Mouse (Mus musculus) hindbrain, embryonic 16.5 days (tissue): Measurements from ENCODE around the gene Ddit4l. TPM values are rescaled to one million over a fixed set of nuclear protein-coding genes. Genes with fewer than 3 reads are reported as not detected.
"Not testable (repeated sequence)": the region's sequence is repeated elsewhere in the genome, so short reads cannot be mapped to it uniquely, and the experiment has no call there.

Source experiments
- ATAC-seq: fragments of 200-750 bp; cut with Nextera tagmentation; 2 replicates; pipeline ENCODE4 v1.8.0; 2017; ENCODE audit warnings: moderate TSS enrichment, moderate library complexity
- H3K27ac ChIP-seq: fragments of 300-500 bp; sonication (generic); 2 replicates; pipeline ENCODE4 v1.5.1; 2014; ENCODE audit warnings: low read depth, mild to moderate bottlenecking, control low read depth, low read length, moderate library complexity
- H3K27me3 ChIP-seq: fragments of 300-500 bp; sonication (generic); replicated peaks from 2 replicates; pipeline ENCODE4 v1.6.1; 2014; ENCODE audit warnings: low read length; ENCODE audit not compliant: control insufficient read depth, insufficient read depth
- H3K36me3 ChIP-seq: fragments of 300-500 bp; sonication (generic); 2 replicates; pipeline ENCODE4 v1.6.1; 2014; ENCODE audit warnings: mild to moderate bottlenecking, low read length, moderate library complexity, mixed read lengths; ENCODE audit not compliant: control insufficient read depth, insufficient read depth
- H3K4me1 ChIP-seq: fragments of 300-500 bp; sonication (generic); 2 replicates; pipeline ENCODE4 v1.6.1; 2014; ENCODE audit warnings: low read depth, low read length; ENCODE audit not compliant: control insufficient read depth, insufficient read depth
- H3K4me2 ChIP-seq: fragments of 300-500 bp; sonication (generic); 2 replicates; pipeline ENCODE4 v1.6.1; 2014; ENCODE audit warnings: mild to moderate bottlenecking, low read length, control low read depth, moderate library complexity
- H3K4me3 ChIP-seq: fragments of 300-500 bp; sonication (generic); 2 replicates; pipeline ENCODE4 v1.5.1; 2014; ENCODE audit warnings: mild to moderate bottlenecking, low read length, control low read depth, moderate library complexity
- H3K9ac ChIP-seq: fragments of 300-500 bp; sonication (generic); 2 replicates; pipeline ENCODE4 v1.6.1; 2014; ENCODE audit warnings: low read depth, mild to moderate bottlenecking, control low read depth, low read length, moderate library complexity
- H3K9me3 ChIP-seq: fragments of 300-500 bp; sonication (generic); 2 replicates; pipeline ENCODE4 v1.6.1; 2014; ENCODE audit warnings: mild to moderate bottlenecking, low read length, moderate library complexity; ENCODE audit not compliant: control insufficient read depth
- WGBS: fragments of 180-500 bp; shearing (Covaris S2); extraction: QIAGEN DNeasy Blood & Tissue Kit; methylation state at CpG from one replicate; pipeline ENCODE4 v1.1.7; 2014; 5-methylcytosine and 5-hydroxymethylcytosine counted together
- polyA plus RNA-seq: library from polyadenylated mRNA; unstranded; fragments of >200 nt; fragmentation: Nextera tagmentation; extraction: Ambion mirVana; gene quantifications from 2 replicates; pipeline ENCODE4 v1.2.1, GENCODE M21; 2015

Ddit4l gene
- polyA plus RNA-seq: 11.2 and 11.4 TPM in 2 replicates

DNA sequence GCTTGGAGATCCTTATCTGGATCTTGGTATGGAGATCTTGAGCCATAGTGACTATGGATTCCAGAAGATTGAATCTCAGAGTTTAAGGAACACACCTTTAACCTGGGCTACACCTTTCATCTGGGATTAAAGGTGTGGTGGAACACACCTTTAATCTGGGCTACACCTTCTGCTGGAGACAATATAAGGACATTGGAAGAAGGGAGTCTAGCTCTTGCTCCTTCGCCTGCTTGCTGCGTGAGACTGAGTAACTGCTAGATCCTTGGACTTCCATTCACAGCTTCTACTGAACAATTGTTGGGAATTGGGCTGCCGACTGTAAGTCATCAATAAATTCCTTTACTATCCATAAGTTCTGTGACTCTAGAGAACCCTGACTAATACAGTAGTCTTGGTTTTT is at the start of gene Ddit4l:
Ddit4l (plus strand) TSS at position 301 of the 400 bp plus-strand sequence.
- H3K4me2 ChIP-seq, H3K4me3 ChIP-seq, H3K27me3 ChIP-seq, ATAC-seq, H3K4me1 ChIP-seq, H3K27ac ChIP-seq, H3K9ac ChIP-seq, H3K9me3 ChIP-seq, H3K36me3 ChIP-seq: not testable (repeated sequence)
- 89% methylated on average over 3 of the region's 3 CpGs for WGBS

DNA sequence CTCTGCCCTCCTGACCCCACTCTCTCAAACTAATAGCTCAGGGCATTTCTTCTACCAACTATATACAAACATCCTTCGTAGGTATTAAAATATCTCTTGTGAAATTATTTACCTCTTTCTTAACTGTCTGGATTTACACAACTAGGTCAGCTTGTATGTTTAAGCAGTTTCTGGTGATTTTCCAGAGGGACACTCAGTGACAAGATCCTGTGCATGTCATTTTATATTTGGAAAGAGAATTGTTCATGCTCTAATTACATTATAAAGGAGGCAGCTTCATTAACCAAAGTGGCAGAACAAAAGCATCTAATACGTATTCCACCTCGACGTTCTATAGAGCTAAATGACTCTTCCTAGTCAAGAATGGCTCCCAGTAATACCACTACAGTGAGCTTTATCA is 45.3 kb upstream of the Ddit4l start:
- Histone ChIP-seq H3K9me3 (no peaks in the 10 kb centered on the region), H3K27ac (no peak overlapping the region), H3K4me3 (no peak overlapping the region), H3K27me3 (no peaks in the 10 kb centered on the region), H3K9ac (no peak overlapping the region), H3K4me2 (no peak overlapping the region), H3K36me3 (no peaks in the 10 kb centered on the region), H3K4me1 (no peaks in the 10 kb centered on the region)
- WGBS: 65% methylated on average over 4 of the region's 4 CpGs
- no peak for ATAC-seq

DNA sequence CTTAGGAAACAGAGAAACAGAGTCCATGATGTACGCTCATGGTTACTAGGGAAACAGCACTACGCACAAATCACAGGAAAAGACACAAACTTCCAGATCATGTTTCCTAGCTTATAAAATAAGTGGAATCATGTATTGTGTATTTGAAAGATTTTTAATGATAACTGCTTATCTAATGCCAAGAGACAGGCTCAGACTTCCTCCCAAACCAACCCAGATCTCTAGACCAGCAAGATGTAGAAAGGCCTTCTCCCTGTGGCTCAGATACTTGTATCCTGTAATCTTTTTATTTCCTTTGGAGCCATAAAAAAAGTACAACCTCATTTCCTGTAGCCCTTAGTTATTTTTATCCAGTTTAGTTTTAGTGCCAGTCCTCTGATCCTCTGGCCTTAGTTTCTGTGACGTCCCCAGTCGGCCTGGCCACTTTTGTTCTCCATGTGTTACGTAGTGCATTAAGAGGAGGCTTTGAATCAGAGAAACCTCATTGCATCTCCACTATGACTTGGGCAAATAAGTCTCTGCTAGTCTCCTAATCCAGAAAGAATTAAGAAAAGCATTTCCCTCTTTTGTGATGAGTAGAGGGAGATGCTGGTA is 34.9 kb upstream of the Ddit4l start:
- WGBS: 89% methylated on average over 5 of the region's 5 CpGs

DNA sequence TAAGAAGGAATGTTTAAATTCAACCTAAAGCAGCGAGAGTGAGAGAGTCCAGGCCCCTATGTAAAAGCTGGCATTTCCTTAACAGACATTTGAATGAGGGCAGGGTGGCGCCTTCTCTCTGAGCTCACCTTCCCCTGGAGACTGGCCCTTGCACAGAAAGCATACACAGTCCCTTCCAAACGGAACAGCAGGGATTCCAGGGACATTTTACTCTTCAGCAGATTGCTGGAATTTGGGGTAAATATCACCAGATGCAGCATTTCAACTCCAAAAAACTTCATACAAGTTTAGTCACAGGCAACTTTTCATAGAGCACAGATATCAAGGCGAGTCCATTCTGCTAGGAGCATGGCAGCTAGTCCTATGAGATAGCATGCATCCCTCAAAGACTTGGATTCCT is 31.6 kb upstream of the Ddit4l start:
- H3K27ac ChIP-seq: no peak overlapping the region
- no peaks in the 10 kb centered on the region for H3K9me3 ChIP-seq
- H3K4me2 ChIP-seq: no peak overlapping the region
- no peaks in the 10 kb centered on the region for H3K36me3 ChIP-seq
- 85% methylated on average over 4 of the region's 4 CpGs for WGBS
- H3K9ac ChIP-seq: no peak overlapping the region
- H3K4me1 ChIP-seq: no peaks in the 10 kb centered on the region
- no peak for ATAC-seq
- H3K27me3 ChIP-seq: no peaks in the 10 kb centered on the region
- H3K4me3 ChIP-seq: no peak overlapping the region

More for the DNA sequence above, 34.9 kb upstream of the Ddit4l start:
- Histone ChIP-seq H3K27me3 (no peaks in the 10 kb centered on the region), H3K36me3 (no peaks in the 10 kb centered on the region), H3K27ac (no peak overlapping the region), H3K4me3 (no peak overlapping the region), H3K4me1 (no peaks in the 10 kb centered on the region), H3K9me3 (no peaks in the 10 kb centered on the region), H3K9ac (no peak overlapping the region), H3K4me2 (no peak overlapping the region)
- no peak for ATAC-seq

DNA sequence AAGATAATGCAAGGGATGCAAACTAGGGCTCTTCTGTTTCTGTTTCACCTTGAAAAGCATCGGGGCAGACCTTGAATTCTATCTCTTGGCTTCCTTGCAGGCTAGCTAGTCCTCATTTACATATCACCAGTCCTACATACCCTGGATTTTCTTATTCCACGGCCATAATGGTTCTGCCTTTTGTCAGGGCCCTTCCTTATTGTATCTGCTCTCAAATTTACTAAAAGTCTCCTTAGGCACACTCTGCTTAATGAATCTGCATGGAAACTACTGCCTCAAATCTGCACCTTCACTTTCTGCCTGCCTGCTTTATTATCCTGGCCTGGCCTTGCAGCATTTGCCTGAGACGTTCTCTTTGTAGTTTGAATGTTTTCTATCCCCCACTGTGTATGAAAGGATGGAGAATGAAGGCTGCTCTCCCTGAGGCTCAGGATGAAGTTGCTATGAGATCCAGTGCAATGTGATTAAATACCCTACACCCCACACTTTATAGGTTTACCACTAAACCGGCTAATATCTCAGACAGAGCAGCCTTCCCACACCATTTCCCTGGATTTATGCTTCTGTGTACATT is 27.0 kb upstream of the Ddit4l start:
- no peak overlapping the region for H3K4me2 ChIP-seq
- no peaks in the 10 kb centered on the region for H3K9me3 ChIP-seq
- no peaks in the 10 kb centered on the region for H3K36me3 ChIP-seq
- H3K9ac ChIP-seq: no peak overlapping the region
- H3K4me1 ChIP-seq: no peaks in the 10 kb centered on the region
- H3K27ac ChIP-seq: no peak overlapping the region
- H3K27me3 ChIP-seq: no peaks in the 10 kb centered on the region
- 37% methylated on average over 4 of the region's 4 CpGs for WGBS
- no peak overlapping the region for H3K4me3 ChIP-seq
- ATAC-seq: no peak

DNA sequence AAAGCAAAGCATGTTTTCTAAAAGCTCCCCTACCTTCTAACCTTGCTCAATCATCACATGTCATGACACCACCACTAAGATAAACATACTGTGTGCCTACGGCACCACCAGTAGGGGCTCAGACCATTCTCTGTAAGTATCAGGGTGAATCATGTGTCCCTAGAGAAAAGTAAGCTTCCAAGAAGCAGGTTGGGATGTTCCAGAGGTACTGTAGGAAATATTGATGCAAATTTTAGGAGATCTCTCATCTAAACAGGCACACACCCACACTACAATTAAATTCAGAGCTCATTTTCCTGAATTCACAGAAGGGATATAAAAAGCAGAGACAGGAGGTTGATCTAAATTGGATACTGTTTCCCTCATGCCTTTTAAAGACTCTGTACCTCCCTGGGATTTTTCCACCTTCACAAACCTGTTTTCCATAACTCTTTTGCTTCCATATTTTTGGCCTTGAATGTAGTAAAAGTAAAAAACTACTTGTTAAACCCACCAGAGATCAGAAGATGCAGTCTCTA is 12.4 kb upstream of the Ddit4l start:
- ATAC-seq: no peak
- Histone ChIP-seq H3K36me3 (no peaks in the 10 kb centered on the region), H3K9me3 (no peaks in the 10 kb centered on the region), H3K4me1 (no peaks in the 10 kb centered on the region), H3K27me3 (no peaks in the 10 kb centered on the region), H3K4me3 (no peak overlapping the region), H3K4me2 (no peak overlapping the region), H3K9ac (no peak overlapping the region), H3K27ac (no peak overlapping the region)
- 67% methylated on average over 1 of the region's 1 CpGs for WGBS

DNA sequence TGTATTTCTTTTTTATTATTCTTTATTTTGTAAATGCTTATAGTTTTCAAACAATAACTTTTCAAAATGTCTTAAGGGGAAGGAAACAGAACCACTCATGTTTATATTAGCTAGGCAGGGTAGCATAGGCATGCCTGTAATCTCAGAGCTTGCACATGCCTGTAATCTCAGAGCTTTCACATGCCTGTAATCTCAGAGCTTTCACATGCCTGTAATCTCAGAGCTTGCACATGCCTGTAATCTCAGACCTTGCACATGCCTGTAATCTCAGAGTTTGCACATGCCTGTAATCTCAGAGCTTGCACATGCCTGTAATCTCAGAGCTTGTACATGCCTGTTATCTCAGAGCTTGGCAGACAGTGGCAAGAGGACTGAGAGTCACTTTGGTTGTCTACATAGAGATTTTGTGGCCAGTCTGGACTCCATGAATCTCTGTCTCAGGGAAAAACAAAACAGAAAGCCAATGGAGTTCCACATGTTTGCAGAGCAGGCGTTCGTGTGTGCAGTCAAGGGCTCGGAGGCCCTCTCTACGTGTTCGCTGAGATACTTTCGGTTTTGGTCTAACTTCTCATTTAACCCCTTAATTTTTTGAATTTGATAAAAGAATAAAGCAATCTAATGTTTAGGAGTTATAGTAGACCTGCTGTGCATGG is 10.8 kb upstream of the Ddit4l start:
- H3K4me3 ChIP-seq: no peak overlapping the region
- ATAC-seq: no peak
- H3K27ac ChIP-seq: no peak overlapping the region
- 95% methylated on average over 6 of the region's 6 CpGs for WGBS
- H3K36me3 ChIP-seq: no peaks in the 10 kb centered on the region
- no peaks in the 10 kb centered on the region for H3K4me1 ChIP-seq
- H3K27me3 ChIP-seq: no peaks in the 10 kb centered on the region
- H3K9me3 ChIP-seq: no peaks in the 10 kb centered on the region
- H3K4me2 ChIP-seq: no peak overlapping the region
- no peak overlapping the region for H3K9ac ChIP-seq

DNA sequence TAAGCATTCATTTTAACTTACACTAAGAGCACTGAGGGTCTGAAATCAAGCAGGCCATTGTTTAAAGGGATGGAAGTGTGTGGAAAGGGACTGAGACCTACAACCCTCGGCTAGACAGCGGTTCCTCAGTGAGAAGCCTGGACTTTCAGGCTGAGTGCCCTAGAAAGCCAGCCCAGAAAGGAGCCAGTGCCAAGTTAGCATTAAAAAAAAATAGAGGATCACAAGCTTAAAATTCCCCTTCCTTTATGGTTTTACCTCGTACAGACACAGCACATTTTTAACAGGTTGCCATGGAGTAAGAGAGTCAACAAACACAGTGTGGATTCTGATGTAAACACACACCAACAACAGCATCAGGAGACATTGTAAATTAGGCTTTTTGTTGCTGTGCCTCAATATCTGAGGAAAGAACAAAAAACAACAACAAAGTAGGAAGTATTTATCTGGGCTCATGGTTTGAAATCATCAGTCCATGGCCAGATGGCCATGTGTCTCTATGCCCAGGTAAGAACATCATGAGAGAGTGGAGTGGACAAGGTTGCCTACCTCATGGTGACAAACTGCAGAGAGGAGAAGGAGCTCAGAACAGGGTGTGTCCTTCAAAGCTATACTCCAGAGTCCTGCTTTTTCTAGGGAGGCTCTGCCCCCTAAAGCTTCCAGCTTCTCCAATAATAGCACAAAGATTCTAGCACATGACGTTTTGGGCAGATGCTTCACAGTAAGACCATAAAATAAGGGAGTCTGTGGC is 10.1 kb upstream of the Ddit4l start:
- Histone ChIP-seq H3K4me3 (no peak overlapping the region), H3K4me2 (no peak overlapping the region), H3K27ac (no peak overlapping the region), H3K4me1 (no peaks in the 10 kb centered on the region), H3K36me3 (no peaks in the 10 kb centered on the region), H3K27me3 (no peaks in the 10 kb centered on the region), H3K9me3 (no peaks in the 10 kb centered on the region), H3K9ac (no peak overlapping the region)
- 64% methylated on average over 4 of the region's 4 CpGs for WGBS
- no peak for ATAC-seq

DNA sequence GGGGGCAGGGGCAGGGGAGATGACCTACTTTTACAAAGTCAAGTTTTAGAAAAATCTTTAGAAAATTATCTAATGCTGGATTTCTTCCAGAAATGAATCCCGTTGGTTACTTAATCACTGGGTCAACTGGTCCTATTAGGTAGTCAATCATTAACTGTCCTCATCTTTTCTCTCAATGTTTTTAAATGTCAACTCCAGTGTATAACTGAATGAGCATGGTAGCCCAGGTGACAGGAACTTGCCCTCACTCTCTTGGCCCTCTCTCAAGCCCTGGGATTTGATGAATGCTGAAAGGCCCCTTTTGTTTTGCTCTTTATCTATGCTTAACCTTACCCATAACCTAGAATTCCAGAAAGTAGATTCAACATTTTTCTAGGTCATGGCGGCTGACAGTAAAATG is 9.4 kb upstream of the Ddit4l start:
- H3K27ac ChIP-seq: no peak overlapping the region
- H3K4me2 ChIP-seq: no peak overlapping the region
- H3K4me1 ChIP-seq: no peaks in the 10 kb centered on the region
- no peaks in the 10 kb centered on the region for H3K9me3 ChIP-seq
- no peak for ATAC-seq
- no peaks in the 10 kb centered on the region for H3K36me3 ChIP-seq
- H3K4me3 ChIP-seq: no peak overlapping the region
- H3K9ac ChIP-seq: no peak overlapping the region
- WGBS: 64% methylated on average over 2 of the region's 2 CpGs
- H3K27me3 ChIP-seq: no peaks in the 10 kb centered on the region
